Mouse (Mus musculus): ENCODE measurements at regions not wholly inside any gene's neighbourhood (a gene's known extent, or its start where the extent isn't known, plus 50 kb on each side); places are given as distances from the start of the nearest gene placed in this dataset.

DNA sequence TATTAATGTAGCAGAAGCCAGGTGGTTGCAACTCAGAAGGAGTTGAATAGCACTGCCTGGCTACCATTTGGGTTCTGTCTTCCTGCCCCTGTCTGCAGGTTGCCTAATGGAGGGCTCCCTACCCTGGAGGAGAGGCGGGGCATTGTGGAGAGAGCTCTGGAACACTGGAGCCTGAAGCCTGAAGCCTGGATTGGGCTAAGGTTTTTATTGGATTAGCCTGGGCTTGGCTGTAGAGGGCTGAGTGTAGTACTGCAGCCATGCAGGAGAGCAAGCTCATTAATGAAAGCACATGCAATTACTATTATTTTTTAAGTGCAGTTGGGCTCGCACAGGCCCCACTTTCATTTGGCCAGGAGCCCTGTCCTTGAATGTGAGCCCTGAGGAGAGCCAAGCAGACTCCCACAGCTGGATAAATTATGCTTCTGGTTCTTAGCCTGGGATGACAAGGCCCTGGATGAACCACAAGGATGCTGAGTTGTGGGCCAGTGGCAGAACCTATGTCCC lies 145.1 kb downstream of the Abhd5 start:
- H3K9ac ChIP-seq (replicated peaks): no peak overlapping the region
- H3K27me3 ChIP-seq: no peaks in the 10 kb centered on the region
- no peak overlapping the region for H3K4me3 ChIP-seq (replicated peaks)
- no peak overlapping the region for H3K27ac ChIP-seq
- WGBS: 59% methylated on average over 2 of the region's 2 CpGs
- no peaks in the 10 kb centered on the region for H3K36me3 ChIP-seq
- no peaks in the 10 kb centered on the region for H3K9me3 ChIP-seq
- peaks cover 9% of the 10 kb centered on the region for H3K4me1 ChIP-seq (replicated peaks)
- H3K4me2 ChIP-seq: no peak overlapping the region
- ATAC-seq (ENCODE audit: insufficient number of reproducible peaks, insufficient read depth, low FRiP score, low TSS enrichment, low read depth): peak; percentile 68; the same call in 1 of the 2 replicates

DNA sequence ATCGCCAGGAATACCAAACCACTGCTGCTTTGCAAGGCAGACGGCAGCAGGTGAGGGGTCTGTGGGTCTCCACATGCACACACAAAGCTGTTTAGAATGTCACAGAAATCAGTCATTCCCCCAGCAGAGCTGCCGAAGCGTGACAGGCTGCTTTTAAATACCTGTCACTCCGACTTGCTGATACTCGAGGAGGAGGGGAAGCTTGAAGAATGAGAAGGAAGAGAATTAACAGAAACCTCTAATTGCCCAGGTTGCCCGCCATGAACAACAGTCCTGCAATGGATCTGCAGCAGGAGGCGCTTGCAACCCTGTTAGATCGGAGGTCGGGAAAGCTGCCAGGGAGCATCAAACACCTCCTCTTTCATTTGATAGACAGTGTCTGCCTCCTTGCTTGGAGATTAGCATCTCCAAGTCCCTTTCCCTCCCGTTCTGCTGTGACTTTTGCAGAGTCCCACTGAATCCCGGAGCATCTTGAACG lies 150.5 kb downstream of the Abhd5 start:
- no peaks in the 10 kb centered on the region for H3K27me3 ChIP-seq
- H3K4me2 ChIP-seq: no peak overlapping the region
- H3K36me3 ChIP-seq: no peaks in the 10 kb centered on the region
- no peak overlapping the region for H3K27ac ChIP-seq
- 43% methylated on average over 13 of the region's 13 CpGs for WGBS
- ATAC-seq (ENCODE audit: insufficient number of reproducible peaks, insufficient read depth, low FRiP score, low TSS enrichment, low read depth): no peak
- peaks cover 15% of the 10 kb centered on the region for H3K4me1 ChIP-seq (replicated peaks)
- no peak overlapping the region for H3K4me3 ChIP-seq (replicated peaks)
- H3K9ac ChIP-seq (replicated peaks): no peak overlapping the region
- H3K9me3 ChIP-seq: no peaks in the 10 kb centered on the region

GRCm38 (mm10) chr9:122521569-122521968 lies 170.2 kb downstream of the Abhd5 start:
- Histone ChIP-seq H3K9ac (replicated peaks) (no peak overlapping the region), H3K27ac (no peak overlapping the region), H3K4me3 (replicated peaks) (no peak overlapping the region), H3K4me2 (no peak overlapping the region), H3K36me3 (no peaks in the 10 kb centered on the region), H3K27me3 (0 out of 2 replicates have a peak, but pooled peaks cover 6% of the 10 kb centered on the region), H3K4me1 (replicated peaks) (0 out of 2 replicates have a peak, but pooled peaks cover 5% of the 10 kb centered on the region), H3K9me3 (no peaks in the 10 kb centered on the region)
- ATAC-seq (ENCODE audit: insufficient number of reproducible peaks, insufficient read depth, low FRiP score, low TSS enrichment, low read depth): no peak
- WGBS: 81% methylated on average over 5 of the region's 5 CpGs

- H3K9me3 ChIP-seq: no peaks in the 10 kb centered on the region
- ATAC-seq (ENCODE audit: insufficient number of reproducible peaks, insufficient read depth, low FRiP score, low TSS enrichment, low read depth): no peak
- no peak overlapping the region for H3K27ac ChIP-seq
- 45% methylated on average over 10 of the region's 10 CpGs for WGBS
- no peak overlapping the region for H3K9ac ChIP-seq (replicated peaks)
- H3K27me3 ChIP-seq: 0 out of 2 replicates have a peak, but pooled peaks cover 6% of the 10 kb centered on the region
- no peaks in the 10 kb centered on the region for H3K36me3 ChIP-seq
- H3K4me2 ChIP-seq: no peak overlapping the region
- H3K4me1 ChIP-seq (replicated peaks): 0 out of 2 replicates have a peak, but pooled peaks cover 5% of the 10 kb centered on the region
- H3K4me3 ChIP-seq (replicated peaks): no peak overlapping the region
These were observed 174.2 kb downstream of the Abhd5 start for GRCm38 (mm10) chr9:122525621-122526055.

GRCm38 (mm10) chr9:122528267-122528666 lies 176.9 kb downstream of the Abhd5 start:
- 0 out of 2 replicates have a peak, but pooled peaks cover 5% of the 10 kb centered on the region for H3K4me1 ChIP-seq (replicated peaks)
- H3K9me3 ChIP-seq: no peaks in the 10 kb centered on the region
- WGBS: 78% methylated on average over 6 of the region's 6 CpGs
- no peak overlapping the region for H3K4me2 ChIP-seq
- no peaks in the 10 kb centered on the region for H3K36me3 ChIP-seq
- no peak for ATAC-seq (ENCODE audit: insufficient number of reproducible peaks, insufficient read depth, low FRiP score, low TSS enrichment, low read depth)
- no peak overlapping the region for H3K4me3 ChIP-seq (replicated peaks)
- H3K9ac ChIP-seq (replicated peaks): no peak overlapping the region
- no peaks in the 10 kb centered on the region for H3K27me3 ChIP-seq
- no peak overlapping the region for H3K27ac ChIP-seq

DNA sequence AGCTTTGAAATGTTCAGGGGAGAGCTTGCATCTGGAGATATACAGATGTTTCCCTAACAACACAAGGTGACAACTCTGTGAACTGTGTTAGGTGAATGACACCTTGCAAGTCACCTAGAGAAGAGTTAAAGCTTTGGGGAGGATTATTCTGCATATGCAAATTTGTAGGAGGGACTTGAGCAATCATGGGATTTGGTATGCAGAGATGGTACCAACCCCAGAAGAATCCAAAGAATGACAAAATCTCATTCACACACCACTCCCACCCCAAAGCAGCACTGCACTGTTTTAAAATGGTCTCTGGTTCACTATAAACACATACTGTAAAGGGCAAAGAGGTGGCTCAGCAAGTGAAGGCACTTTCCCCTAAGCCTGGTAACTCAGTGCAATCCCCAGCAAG lies 178.3 kb downstream of the Abhd5 start:
- Histone ChIP-seq H3K36me3 (no peaks in the 10 kb centered on the region), H3K9ac (replicated peaks) (no peak overlapping the region), H3K9me3 (no peaks in the 10 kb centered on the region), H3K4me2 (no peak overlapping the region), H3K27ac (no peak overlapping the region), H3K4me3 (replicated peaks) (no peak overlapping the region), H3K27me3 (no peaks in the 10 kb centered on the region), H3K4me1 (replicated peaks) (0 out of 2 replicates have a peak, but pooled peaks cover 8% of the 10 kb centered on the region)
- no peak for ATAC-seq (ENCODE audit: insufficient number of reproducible peaks, insufficient read depth, low FRiP score, low TSS enrichment, low read depth)

DNA sequence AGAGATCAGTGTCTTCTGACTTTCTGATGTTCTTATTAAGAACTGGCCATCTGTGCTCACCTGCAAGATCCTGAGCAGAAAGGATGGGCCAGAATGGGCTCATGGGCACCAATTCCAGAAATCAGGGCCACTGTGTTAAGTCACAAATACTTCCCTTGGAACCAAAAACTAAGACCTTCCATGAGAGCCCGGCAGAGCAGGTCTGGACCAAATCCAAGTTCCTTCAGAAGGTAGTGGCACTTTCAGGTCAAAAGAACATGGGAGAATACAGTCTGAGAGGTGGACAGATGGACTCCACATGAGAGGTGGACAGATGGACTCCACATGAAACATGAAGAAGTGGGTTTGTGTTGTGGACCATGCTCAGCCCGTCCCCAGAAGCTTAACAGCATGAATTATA lies 180.4 kb downstream of the Abhd5 start:
- Histone ChIP-seq H3K9ac (replicated peaks) (no peak overlapping the region), H3K4me3 (replicated peaks) (no peak overlapping the region), H3K36me3 (no peaks in the 10 kb centered on the region), H3K4me1 (replicated peaks) (0 out of 2 replicates have a peak, but pooled peaks cover 2% of the 10 kb centered on the region), H3K27me3 (peaks cover 3% of the 10 kb centered on the region; the same call in 1 of the 2 replicates), H3K27ac (no peak overlapping the region), H3K4me2 (no peak overlapping the region), H3K9me3 (no peaks in the 10 kb centered on the region)
- no peak for ATAC-seq (ENCODE audit: insufficient number of reproducible peaks, insufficient read depth, low FRiP score, low TSS enrichment, low read depth)
- 83% methylated on average over 2 of the region's 2 CpGs for WGBS

- ATAC-seq (ENCODE audit: insufficient number of reproducible peaks, insufficient read depth, low FRiP score, low TSS enrichment, low read depth): no peak
- no peaks in the 10 kb centered on the region for H3K9me3 ChIP-seq
- H3K4me2 ChIP-seq: no peak overlapping the region
- no peak overlapping the region for H3K27ac ChIP-seq
- no peaks in the 10 kb centered on the region for H3K36me3 ChIP-seq
- no peak overlapping the region for H3K9ac ChIP-seq (replicated peaks)
- WGBS: 60% methylated on average over 15 of the region's 15 CpGs
- 0 out of 2 replicates have a peak, but pooled peaks cover 2% of the 10 kb centered on the region for H3K4me1 ChIP-seq (replicated peaks)
- H3K4me3 ChIP-seq (replicated peaks): no peak overlapping the region
- H3K27me3 ChIP-seq: peaks cover 3% of the 10 kb centered on the region; the same call in 1 of the 2 replicates
These were observed 182.9 kb downstream of the Abhd5 start for GRCm38 (mm10) chr9:122534121-122534814.

DNA sequence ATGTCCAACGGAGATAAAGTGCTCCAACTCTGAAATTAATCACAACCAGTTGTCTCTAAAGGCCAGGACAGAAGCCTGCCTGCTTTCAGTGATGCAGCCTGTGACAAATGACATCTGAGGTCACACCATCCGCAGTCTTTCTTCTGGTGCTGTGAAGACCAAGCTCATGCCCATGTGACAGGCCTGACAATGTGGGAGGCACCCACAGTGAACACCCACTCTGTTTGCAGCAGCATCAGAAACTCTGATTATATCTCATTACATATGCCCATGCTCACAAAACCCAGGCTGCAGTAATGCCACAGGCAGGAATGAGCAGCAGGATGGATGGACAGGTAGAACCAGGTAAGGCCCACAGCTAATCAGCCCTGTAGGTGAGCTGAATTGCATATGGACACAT lies 183.6 kb downstream of the Abhd5 start:
- Histone ChIP-seq H3K4me3 (replicated peaks) (no peak overlapping the region), H3K27me3 (peaks cover 3% of the 10 kb centered on the region; the same call in 1 of the 2 replicates), H3K27ac (no peak overlapping the region), H3K4me1 (replicated peaks) (0 out of 2 replicates have a peak, but pooled peaks cover 2% of the 10 kb centered on the region), H3K9ac (replicated peaks) (no peak overlapping the region), H3K9me3 (no peaks in the 10 kb centered on the region), H3K36me3 (no peaks in the 10 kb centered on the region), H3K4me2 (no peak overlapping the region)
- WGBS: 71% methylated on average over 2 of the region's 2 CpGs
- ATAC-seq (ENCODE audit: insufficient number of reproducible peaks, insufficient read depth, low FRiP score, low TSS enrichment, low read depth): no peak

GRCm38 (mm10) chr9:122540091-122540490 lies 188.7 kb downstream of the Abhd5 start:
- H3K4me1 ChIP-seq (replicated peaks): no peaks in the 10 kb centered on the region
- no peak for ATAC-seq (ENCODE audit: insufficient number of reproducible peaks, insufficient read depth, low FRiP score, low TSS enrichment, low read depth)
- no peak overlapping the region for H3K9ac ChIP-seq (replicated peaks)
- no peak overlapping the region for H3K4me2 ChIP-seq
- 40% methylated on average over 3 of the region's 3 CpGs for WGBS
- H3K4me3 ChIP-seq (replicated peaks): no peak overlapping the region
- H3K36me3 ChIP-seq: no peaks in the 10 kb centered on the region
- H3K27me3 ChIP-seq: peaks cover under 1% of the 10 kb centered on the region; the same call in 1 of the 2 replicates
- no peak overlapping the region for H3K27ac ChIP-seq
- H3K9me3 ChIP-seq: no peaks in the 10 kb centered on the region

DNA sequence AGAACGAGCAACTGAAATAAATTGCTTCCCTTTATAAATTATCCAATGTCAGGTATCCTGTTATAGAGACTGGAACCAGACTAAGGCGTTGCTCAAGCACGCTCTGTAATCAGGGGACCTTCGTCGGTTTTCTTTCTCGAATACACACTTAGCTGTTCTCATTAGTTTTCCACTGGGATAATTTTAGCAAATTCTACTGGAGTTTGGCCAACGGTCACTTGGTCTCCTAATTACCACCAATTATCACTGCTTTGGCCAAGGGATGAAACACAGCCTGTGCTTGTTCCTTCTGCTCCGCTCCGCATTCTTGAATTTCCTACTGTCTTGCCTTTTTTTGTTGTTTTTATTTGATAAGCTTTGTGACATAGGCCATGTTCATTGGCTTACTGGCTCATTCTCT lies 191.1 kb upstream of the Topaz1 start:
- WGBS: 82% methylated on average over 9 of the region's 9 CpGs
- Histone ChIP-seq H3K27ac (no peak overlapping the region), H3K4me3 (replicated peaks) (no peak overlapping the region), H3K27me3 (no peaks in the 10 kb centered on the region), H3K9me3 (no peaks in the 10 kb centered on the region), H3K9ac (replicated peaks) (no peak overlapping the region), H3K36me3 (no peaks in the 10 kb centered on the region), H3K4me2 (no peak overlapping the region), H3K4me1 (replicated peaks) (no peaks in the 10 kb centered on the region)
- no peak for ATAC-seq (ENCODE audit: insufficient number of reproducible peaks, insufficient read depth, low FRiP score, low TSS enrichment, low read depth)
